Mouse (Mus musculus) forebrain, embryonic 16.5 days (tissue): ENCODE measurements around the gene Ctu2. TPM values are rescaled to one million over a fixed set of nuclear protein-coding genes. Genes with fewer than 3 reads are reported as not detected.

Experiments used
- ATAC-seq: fragments of 200-750 bp; cut with Nextera tagmentation; 2 replicates; pipeline ENCODE4 v1.8.0; 2017; ENCODE audit warnings: mild to moderate bottlenecking, moderate library complexity
- H3K27ac ChIP-seq: fragments of 300-500 bp; sonication (generic); 2 replicates; pipeline ENCODE4 v1.5.1; 2014; ENCODE audit warnings: low read length, control low read depth
- H3K27me3 ChIP-seq: fragments of 300-500 bp; sonication (generic); replicated peaks from 2 replicates; pipeline ENCODE4 v1.6.1; 2014; ENCODE audit warnings: low read length; ENCODE audit not compliant: control insufficient read depth, insufficient read depth
- H3K36me3 ChIP-seq: fragments of 300-500 bp; sonication (generic); 2 replicates; pipeline ENCODE4 v1.6.1; 2014; ENCODE audit not compliant: control insufficient read depth, insufficient read depth
- H3K4me1 ChIP-seq: fragments of 300-500 bp; sonication (generic); replicated peaks from 2 replicates; pipeline ENCODE4 v1.6.1; 2014; ENCODE audit warnings: low read length; ENCODE audit not compliant: control insufficient read depth, insufficient read depth
- H3K4me2 ChIP-seq: fragments of 300-500 bp; sonication (generic); 2 replicates; pipeline ENCODE4 v1.6.1; 2014; ENCODE audit warnings: mild to moderate bottlenecking, low read length, control low read depth
- H3K4me3 ChIP-seq: fragments of 300-500 bp; sonication (generic); replicated peaks from 2 replicates; pipeline ENCODE4 v1.5.1; 2014; ENCODE audit warnings: mild to moderate bottlenecking, low read length, control low read depth
- H3K9ac ChIP-seq: fragments of 300-500 bp; sonication (generic); replicated peaks from 2 replicates; pipeline ENCODE4 v1.6.1; 2014; ENCODE audit warnings: low read depth, low read length, control low read depth
- H3K9me3 ChIP-seq: fragments of 300-500 bp; sonication (generic); 2 replicates; pipeline ENCODE4 v1.6.1; 2016; ENCODE audit warnings: low read length; ENCODE audit not compliant: control insufficient read depth
- WGBS: fragments of 180-500 bp; shearing (Covaris S2); extraction: QIAGEN DNeasy Blood & Tissue Kit; methylation state at CpG from one replicate; pipeline ENCODE4 v1.1.7; 2014; 5-methylcytosine and 5-hydroxymethylcytosine counted together
- polyA plus RNA-seq: library from polyadenylated mRNA; unstranded; fragments of >200 nt; fragmentation: Nextera tagmentation; extraction: Ambion mirVana; gene quantifications from 2 replicates; pipeline ENCODE4 v1.2.1, GENCODE M21; 2015

Gene Ctu2
- polyA plus RNA-seq, 1 experiment from 2014 or later, result 87.3 TPM

DNA sequence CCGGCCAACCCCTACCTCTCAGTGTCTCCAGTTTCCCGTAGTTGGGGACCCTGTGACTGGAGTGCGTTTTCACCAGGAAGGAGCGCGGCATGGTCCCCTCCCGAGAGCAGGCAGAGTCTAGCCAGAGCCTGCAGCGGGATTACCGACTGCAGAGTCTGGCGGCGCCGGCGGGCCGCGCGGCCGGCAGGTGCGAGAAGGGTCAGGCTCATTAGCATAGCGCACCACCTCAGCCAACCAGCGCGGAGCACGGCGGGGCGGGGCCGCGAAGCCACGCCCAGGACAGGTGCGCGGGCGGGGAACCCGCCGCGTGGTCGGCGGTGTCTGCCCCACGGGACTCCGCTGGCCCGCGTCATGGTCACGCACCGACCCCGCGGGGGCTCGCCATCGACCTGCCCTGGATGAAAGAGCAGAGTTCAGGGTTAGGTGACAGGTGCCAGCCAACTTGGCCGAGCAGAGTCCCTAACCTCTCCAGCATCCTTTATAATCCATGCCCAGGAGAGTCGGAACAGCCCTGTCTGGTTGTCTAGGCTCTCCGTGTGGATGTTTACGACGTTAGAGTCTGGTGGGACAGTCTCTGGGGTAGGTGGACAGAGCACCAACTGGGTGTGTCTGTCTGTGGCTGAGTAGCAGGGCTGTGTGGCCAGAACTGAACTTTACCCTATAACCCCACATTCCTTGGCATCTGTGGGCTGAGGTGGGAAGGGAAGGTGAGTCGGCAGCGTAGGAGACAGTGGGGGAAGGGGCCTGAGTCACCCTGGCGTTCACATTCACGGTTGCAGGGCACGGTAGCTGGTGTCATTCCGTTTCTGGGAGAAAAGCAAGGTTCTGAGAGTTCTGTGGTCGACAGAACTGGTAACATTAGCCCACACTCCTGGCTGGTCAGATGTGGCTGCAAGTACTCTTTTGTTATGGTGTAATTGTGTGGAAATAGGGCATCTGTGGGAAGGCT lies 15.1 kb upstream of the Ctu2 start, which contains the start of gene Snai3:
Gene Snai3, minus strand, starts transcription at position 210 of the 949 bp plus-strand sequence.
- H3K4me1 ChIP-seq, result peaks cover 7% of the 10 kb centered on the region
- H3K36me3 ChIP-seq, result 0 out of 2 replicates have a peak, but pooled peaks cover 3% of the 10 kb centered on the region
- H3K4me3 ChIP-seq, result peak within 1 kb of the TSS; percentile 35
- H3K9me3 ChIP-seq, result no peaks in the 10 kb centered on the region
- peaks cover 48% of the 10 kb centered on the region for H3K27me3 ChIP-seq
- H3K27ac ChIP-seq, result no peak within 1 kb of the TSS
- ATAC-seq, result no peak
- 2% methylated on average over 56 of the region's 56 CpGs for WGBS
- H3K9ac ChIP-seq, result no peak within 1 kb of the TSS
- peak within 1 kb of the TSS; percentile 66 for H3K4me2 ChIP-seq

- Histone ChIP-seq H3K4me3 (no peak overlapping the region), H3K36me3 (0 out of 2 replicates have a peak, but pooled peaks cover 3% of the 10 kb centered on the region), H3K9ac (no peak overlapping the region), H3K27ac (no peak overlapping the region), H3K4me2 (no peak overlapping the region), H3K27me3 (peaks cover 43% of the 10 kb centered on the region), H3K9me3 (no peaks in the 10 kb centered on the region), H3K4me1 (peaks cover 7% of the 10 kb centered on the region)
- WGBS, result 58% methylated on average over 11 of the region's 11 CpGs
- no peak for ATAC-seq
Observed at GRCm38 (mm10) chr8:122461473-122462148, 14.3 kb upstream of the Ctu2 start.

DNA sequence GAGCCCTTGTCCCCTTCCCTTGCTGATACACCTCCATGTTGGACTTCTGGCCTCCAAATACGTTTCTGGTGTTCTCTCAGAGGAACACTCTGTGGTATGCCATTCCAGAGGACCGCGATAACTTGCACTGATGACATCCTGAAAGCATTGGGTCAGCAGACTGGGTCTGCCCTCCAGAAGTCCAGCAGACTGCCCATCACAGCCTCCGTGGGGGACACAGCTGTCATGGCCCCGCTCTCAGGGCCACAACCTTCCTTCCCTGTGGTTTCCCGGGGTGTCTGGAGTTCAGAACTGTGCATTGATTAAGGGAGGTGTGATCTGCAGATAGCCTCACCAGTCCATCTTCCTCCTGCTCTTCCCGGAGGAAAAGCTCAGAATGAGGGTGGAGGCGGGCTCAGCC lies 13.4 kb upstream of the Ctu2 start:
- Histone ChIP-seq H3K4me2 (no peak overlapping the region), H3K9me3 (no peaks in the 10 kb centered on the region), H3K27me3 (peaks cover 39% of the 10 kb centered on the region), H3K9ac (no peak overlapping the region), H3K27ac (no peak overlapping the region), H3K36me3 (peaks cover 5% of the 10 kb centered on the region; the same call in 1 of the 2 replicates), H3K4me3 (no peak overlapping the region), H3K4me1 (peaks cover 7% of the 10 kb centered on the region)
- ATAC-seq, result no peak
- 72% methylated on average over 8 of the region's 8 CpGs for WGBS

GRCm38 (mm10) chr8:122463651-122464640 lies 12.0 kb upstream of the Ctu2 start:
- Histone ChIP-seq H3K4me1 (peaks cover 7% of the 10 kb centered on the region), H3K9me3 (no peaks in the 10 kb centered on the region), H3K27ac (no peak overlapping the region), H3K4me3 (no peak overlapping the region), H3K4me2 (no peak overlapping the region), H3K27me3 (peaks cover 35% of the 10 kb centered on the region), H3K36me3 (peaks cover 5% of the 10 kb centered on the region; the same call in 1 of the 2 replicates), H3K9ac (no peak overlapping the region)
- WGBS, result 68% methylated on average over 12 of the region's 12 CpGs
- no peak for ATAC-seq

GRCm38 (mm10) chr8:122464985-122465384 lies 11.0 kb upstream of the Ctu2 start:
- Histone ChIP-seq H3K4me2 (no peak overlapping the region), H3K9me3 (no peaks in the 10 kb centered on the region), H3K27ac (no peak overlapping the region), H3K9ac (no peak overlapping the region), H3K36me3 (peaks cover 5% of the 10 kb centered on the region; the same call in 1 of the 2 replicates), H3K4me1 (peaks cover 7% of the 10 kb centered on the region), H3K27me3 (peaks cover 28% of the 10 kb centered on the region), H3K4me3 (no peak overlapping the region)
- no peak for ATAC-seq
- WGBS, result 81% methylated on average over 7 of the region's 7 CpGs

- no peak overlapping the region for H3K27ac ChIP-seq
- H3K36me3 ChIP-seq, result peaks cover 5% of the 10 kb centered on the region; the same call in 1 of the 2 replicates
Observed at GRCm38 (mm10) chr8:122467816-122468215, 8.1 kb upstream of the Ctu2 start.

GRCm38 (mm10) chr8:122469407-122469806 lies 6.5 kb upstream of the Ctu2 start:
- H3K4me1 ChIP-seq, result peaks cover 3% of the 10 kb centered on the region
- no peak overlapping the region for H3K4me2 ChIP-seq
- no peaks in the 10 kb centered on the region for H3K27me3 ChIP-seq
- H3K36me3 ChIP-seq, result peaks cover 5% of the 10 kb centered on the region; the same call in 1 of the 2 replicates
- no peak for ATAC-seq
- H3K9me3 ChIP-seq, result no peaks in the 10 kb centered on the region
- H3K27ac ChIP-seq, result no peak overlapping the region
- H3K4me3 ChIP-seq, result no peak overlapping the region
- H3K9ac ChIP-seq, result no peak overlapping the region
- 85% methylated on average over 6 of the region's 6 CpGs for WGBS

More at GRCm38 (mm10) chr8:122467816-122468215, 8.1 kb upstream of the Ctu2 start:
- no peaks in the 10 kb centered on the region for H3K4me1 ChIP-seq
- no peak overlapping the region for H3K4me3 ChIP-seq
- H3K4me2 ChIP-seq, result no peak overlapping the region
- no peak overlapping the region for H3K9ac ChIP-seq
- no peak for ATAC-seq
- no peaks in the 10 kb centered on the region for H3K9me3 ChIP-seq
- H3K27me3 ChIP-seq, result no peaks in the 10 kb centered on the region
- 92% methylated on average over 13 of the region's 13 CpGs for WGBS

GRCm38 (mm10) chr8:122469965-122470364 lies 6.0 kb upstream of the Ctu2 start:
- Histone ChIP-seq H3K4me2 (no peak overlapping the region), H3K9ac (no peak overlapping the region), H3K27ac (no peak overlapping the region), H3K36me3 (peaks cover 5% of the 10 kb centered on the region; the same call in 1 of the 2 replicates), H3K4me1 (peaks cover 9% of the 10 kb centered on the region), H3K9me3 (no peaks in the 10 kb centered on the region), H3K4me3 (no peak overlapping the region), H3K27me3 (no peaks in the 10 kb centered on the region)
- 88% methylated on average over 10 of the region's 10 CpGs for WGBS
- ATAC-seq, result no peak
